Mouse (Mus musculus): ENCODE measurements around the gene Olfr857. TPM values are rescaled to one million over a fixed set of nuclear protein-coding genes. Genes with fewer than 3 reads are reported as not detected.

Gene Olfr857
- polyA plus RNA-seq, 2 experiments: not detected

Other genes with a start within 250 kb of the Olfr857 start
- gene Olfr850, start 231.2 kb upstream of the Olfr857 start, polyA plus RNA-seq (2012; rRNA removed): not detected in 2 replicates
- gene Olfr850, start 231.2 kb upstream of the Olfr857 start, polyA plus RNA-seq (2014; fragmentation: Nextera tagmentation; extraction: Ambion mirVana): not detected in 2 replicates
- not detected in 2 replicates for gene Olfr851, start 216.1 kb upstream of the Olfr857 start, polyA plus RNA-seq (2012; rRNA removed)
- not detected in 2 replicates for gene Olfr851, start 216.1 kb upstream of the Olfr857 start, polyA plus RNA-seq (2014; fragmentation: Nextera tagmentation; extraction: Ambion mirVana)
- not detected in 2 replicates for gene Olfr853, start 168.4 kb upstream of the Olfr857 start, polyA plus RNA-seq (2012; rRNA removed)
- not detected in 2 replicates for gene Olfr853, start 168.4 kb upstream of the Olfr857 start, polyA plus RNA-seq (2014; fragmentation: Nextera tagmentation; extraction: Ambion mirVana)
- not detected in 2 replicates for gene Olfr854, start 142.1 kb upstream of the Olfr857 start, polyA plus RNA-seq (2012; rRNA removed)
- not detected in 2 replicates for gene Olfr854, start 142.1 kb upstream of the Olfr857 start, polyA plus RNA-seq (2014; fragmentation: Nextera tagmentation; extraction: Ambion mirVana)
- not detected in 2 replicates for gene Olfr855, start 126.8 kb upstream of the Olfr857 start, polyA plus RNA-seq (2012; rRNA removed)
- gene Olfr855, start 126.8 kb upstream of the Olfr857 start, polyA plus RNA-seq (2014; fragmentation: Nextera tagmentation; extraction: Ambion mirVana): not detected in 2 replicates
- 2.8 and 3.9 TPM in 2 replicates for gene Zfp317, start 87.3 kb upstream of the Olfr857 start, polyA plus RNA-seq (2012; rRNA removed)
- 5.6 and 7.5 TPM in 2 replicates for gene Zfp317, start 87.3 kb upstream of the Olfr857 start, polyA plus RNA-seq (2014; fragmentation: Nextera tagmentation; extraction: Ambion mirVana)
- not detected in 2 replicates for gene Olfr58, start 70.8 kb downstream of the Olfr857 start, polyA plus RNA-seq (2012; rRNA removed)
- not detected in 2 replicates for gene Olfr58, start 70.8 kb downstream of the Olfr857 start, polyA plus RNA-seq (2014; fragmentation: Nextera tagmentation; extraction: Ambion mirVana)
- gene Olfr859, start 95.5 kb downstream of the Olfr857 start, polyA plus RNA-seq (2012; rRNA removed): not detected in 2 replicates
- gene Olfr859, start 95.5 kb downstream of the Olfr857 start, polyA plus RNA-seq (2014; fragmentation: Nextera tagmentation; extraction: Ambion mirVana): not detected in 2 replicates
- gene Olfr860, start 140.3 kb downstream of the Olfr857 start, polyA plus RNA-seq (2012; rRNA removed): not detected in 2 replicates
- not detected in 2 replicates for gene Olfr860, start 140.3 kb downstream of the Olfr857 start, polyA plus RNA-seq (2014; fragmentation: Nextera tagmentation; extraction: Ambion mirVana)
- gene Olfr862, start 178.6 kb downstream of the Olfr857 start, polyA plus RNA-seq (2012; rRNA removed): not detected in 2 replicates
- not detected in 2 replicates for gene Olfr862, start 178.6 kb downstream of the Olfr857 start, polyA plus RNA-seq (2014; fragmentation: Nextera tagmentation; extraction: Ambion mirVana)
- gene Olfr77, start 207.4 kb downstream of the Olfr857 start, polyA plus RNA-seq (2012; rRNA removed): not detected in 2 replicates
- 0.24 and 0.29 TPM in 2 replicates for gene Olfr77, start 207.4 kb downstream of the Olfr857 start, polyA plus RNA-seq (2014; fragmentation: Nextera tagmentation; extraction: Ambion mirVana)

All from liver, embryonic 14.5 days (tissue).